Mouse (Mus musculus) heart, adult 2 months (tissue): ENCODE results near the gene Ttll7. TPM values are rescaled to one million over a fixed set of nuclear protein-coding genes. Genes with fewer than 3 reads are reported as not detected.
A peak's percentile ranks its signal among the peaks of the same experiment; 100 is the strongest.

Source experiments
- DNase-seq, 2 experiments: peaks; one replicate each; pipeline ENCODE4 v3.0.0; 2021
- H3K27ac ChIP-seq: fragments of 200-600 bp; 2 replicates; pipeline ENCODE4 v1.8.1; 2022
- H3K27me3 ChIP-seq: fragments of 200-500 bp; 2 replicates; pipeline ENCODE4 v1.6.1; 2012; ENCODE audit warnings: mild to moderate bottlenecking, low read length, inconsistent platforms, mixed read lengths; ENCODE audit not compliant: control insufficient read depth, insufficient read depth
- H3K36me3 ChIP-seq: fragments of 200-500 bp; 2 replicates; pipeline ENCODE4 v1.6.1; 2012; ENCODE audit warnings: low read length, inconsistent platforms; ENCODE audit not compliant: control insufficient read depth, insufficient read depth
- H3K4me1 ChIP-seq: fragments of 200-500 bp; 2 replicates; pipeline ENCODE4 v1.6.1; 2011; ENCODE audit warnings: low read length; ENCODE audit not compliant: control insufficient read depth, insufficient read depth
- H3K4me3 ChIP-seq: fragments of 200-600 bp; 2 replicates; pipeline ENCODE4 v1.8.1; 2022
- H3K79me2 ChIP-seq: fragments of 200-500 bp; replicated peaks from 2 replicates; pipeline ENCODE4 v1.6.1; 2012; ENCODE audit warnings: mild to moderate bottlenecking, inconsistent platforms, low read length, moderate library complexity, mixed read lengths; ENCODE audit not compliant: control insufficient read depth, insufficient read depth
- H3K9ac ChIP-seq: fragments of 200-500 bp; 2 replicates; pipeline ENCODE4 v1.6.1; 2012; ENCODE audit warnings: low read depth, mild to moderate bottlenecking, control low read depth, inconsistent platforms, low read length, mixed read lengths
- CTCF ChIP-seq: fragments of 200-600 bp; IDR thresholded peaks from 2 replicates; pipeline ENCODE4 v1.8.1; 2022; ENCODE audit warnings: antibody characterized with exemption, mild to moderate bottlenecking, moderate library complexity
- EP300 ChIP-seq: fragments of 200-500 bp; IDR thresholded peaks from 2 replicates; pipeline ENCODE4 v1.6.1; 2011; ENCODE audit warnings: low read depth, low read length, control low read depth; ENCODE audit not compliant: insufficient read depth
- POLR2A ChIP-seq: fragments of 200-500 bp; IDR thresholded peaks from 2 replicates; pipeline ENCODE4 v1.6.1; 2011; ENCODE audit warnings: mild to moderate bottlenecking, low read depth, low read length, control low read depth; ENCODE audit not compliant: insufficient read depth
- WGBS: fragments of 180-500 bp; shearing (Covaris S2); methylation state at CpG from one replicate; pipeline ENCODE4 v1.1.7; 2018; 5-methylcytosine and 5-hydroxymethylcytosine counted together
- intact Hi-C: fragments of 180-260 bp; cut with DNase I; formaldehyde crosslinking; loops from one replicate; pipeline ENCODE4 v1.15.1; 2025
- polyA plus RNA-seq: library from polyadenylated mRNA; depleted of rRNA; stranded (reverse); fragments of >200 nt; gene quantifications from 2 replicates; pipeline ENCODE4 v1.2.3, GENCODE M21; 2012
- total RNA-seq, 2 experiments: library from RNA; stranded (reverse); gene quantifications; 2 replicates each; pipeline ENCODE4 v1.2.3; 2021

Ttll7 gene
- total and polyA plus RNA-seq, 3 experiments, result 1.6 to 6.1 (median 4.3) TPM

- Histone ChIP-seq H3K4me3 (no peak overlapping the region), H3K79me2 (no peaks in the 10 kb centered on the region), H3K4me1 (no peaks in the 10 kb centered on the region), H3K36me3 (no peaks in the 10 kb centered on the region), H3K27me3 (no peaks in the 10 kb centered on the region; the same call in 1 of the 2 replicates), H3K9ac (no peak overlapping the region), H3K27ac (no peak overlapping the region)
- intact Hi-C loops, result no loop called here
- WGBS, result 90% methylated on average over 3 of the region's 3 CpGs
- TF ChIP-seq POLR2A (no peak), EP300 (no peak), CTCF (no peak)
- no peak for DNase-seq
Measured at GRCm38 (mm10) chr3:146978272-146978671, 126.1 kb downstream of the Ttll7 start.

DNA sequence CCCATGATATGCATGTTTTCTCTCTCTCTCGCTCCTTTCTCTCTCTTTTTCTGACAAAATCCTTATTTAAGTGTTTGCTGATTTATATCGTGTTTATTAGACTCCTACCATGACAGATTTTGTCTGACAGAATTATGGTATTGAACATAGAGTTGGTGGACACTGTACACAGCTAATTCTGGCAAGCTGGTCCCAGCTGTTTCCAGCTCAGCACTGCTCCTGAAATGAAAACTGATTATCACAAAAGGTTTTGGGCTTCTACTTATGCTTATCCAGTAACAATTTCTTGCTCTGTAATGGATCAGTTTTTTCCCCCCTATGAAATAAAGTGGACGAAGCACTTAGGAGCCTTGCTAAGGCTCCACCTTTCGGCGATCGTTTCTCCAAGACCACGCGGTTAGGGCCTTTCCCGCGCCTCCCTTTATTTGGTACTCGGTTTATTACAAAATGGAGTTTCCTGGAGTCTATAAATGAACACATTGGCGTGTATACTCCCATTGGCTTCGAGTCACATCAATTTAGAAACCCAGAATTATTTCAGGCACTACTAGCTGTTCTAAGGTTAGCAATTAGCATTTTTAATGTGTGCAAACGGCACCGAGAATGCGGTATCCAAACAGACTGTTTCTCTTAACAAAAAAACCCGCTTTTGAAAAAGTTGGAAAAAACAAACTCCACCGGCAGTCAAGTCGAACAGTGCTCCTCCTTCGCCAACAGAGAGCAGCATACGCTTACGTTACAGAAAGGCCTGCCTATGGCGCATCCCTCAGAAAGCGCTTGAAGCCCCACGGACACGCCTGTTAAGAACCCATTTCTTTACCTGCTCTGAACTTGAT is 141.9 kb downstream of the Ttll7 start:
- Histone ChIP-seq H3K4me3 (no peak overlapping the region), H3K4me1 (no peaks in the 10 kb centered on the region), H3K79me2 (no peaks in the 10 kb centered on the region), H3K9ac (no peak overlapping the region), H3K36me3 (no peaks in the 10 kb centered on the region), H3K27ac (no peak overlapping the region), H3K27me3 (no peaks in the 10 kb centered on the region)
- intact Hi-C loops, result no loop called here
- 48% methylated on average over 26 of the region's 26 CpGs for WGBS
- TF ChIP-seq POLR2A (no peak), CTCF (peak; percentile 75), EP300 (0 out of 2 replicates have a peak, but pooled peaks have one; percentile 13)
- DNase-seq, result peak in 1 of 2 experiments; percentile 23

DNA sequence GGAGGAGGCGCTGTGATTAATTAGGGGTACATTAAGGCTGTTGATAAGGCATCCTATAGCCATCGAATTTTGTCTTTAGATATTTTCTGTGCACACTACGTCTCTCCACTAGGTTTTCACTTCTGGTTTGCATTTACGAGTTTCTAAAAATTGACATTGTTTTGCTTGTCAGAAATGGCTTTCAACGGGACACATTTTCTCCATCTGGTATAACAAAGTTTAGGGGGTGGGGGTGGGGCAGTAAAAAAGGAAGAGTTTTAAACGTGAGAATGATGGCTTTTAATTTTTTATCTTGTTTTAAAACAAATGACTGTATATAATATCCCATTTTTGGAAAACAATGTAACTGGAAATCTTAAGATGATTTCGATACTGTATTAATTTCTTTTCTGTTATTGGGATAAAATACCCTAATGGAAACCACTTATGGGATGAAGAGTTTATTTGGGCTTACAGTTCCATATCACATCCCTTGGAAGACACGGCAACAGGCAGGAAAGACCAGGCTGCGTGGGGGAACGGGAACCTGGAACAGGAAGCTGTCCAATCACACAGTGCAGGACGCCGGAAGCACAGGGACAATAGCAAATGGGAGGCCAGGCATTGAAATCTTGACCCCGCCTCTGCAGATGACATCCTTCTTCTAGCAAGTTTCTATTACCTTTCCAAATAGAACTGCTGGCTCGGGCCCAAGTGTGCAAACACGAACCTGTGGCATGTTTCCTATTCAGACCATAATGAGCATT is 142.7 kb downstream of the Ttll7 start:
- WGBS, result 57% methylated on average over 15 of the region's 15 CpGs
- no peaks in the 10 kb centered on the region for H3K36me3 ChIP-seq
- no peak overlapping the region for H3K4me3 ChIP-seq
- H3K9ac ChIP-seq, result no peak overlapping the region
- H3K4me1 ChIP-seq, result no peaks in the 10 kb centered on the region
- TF ChIP-seq POLR2A (no peak), CTCF (no peak), EP300 (no peak)
- no peak overlapping the region for H3K27ac ChIP-seq
- no peaks in the 10 kb centered on the region for H3K27me3 ChIP-seq
- no peaks in the 10 kb centered on the region for H3K79me2 ChIP-seq
- DNase-seq, result no peak
- intact Hi-C loops, result no loop called here

- H3K4me1 ChIP-seq, result no peaks in the 10 kb centered on the region
- TF ChIP-seq EP300 (no peak), POLR2A (no peak), CTCF (no peak)
- no peak overlapping the region for H3K27ac ChIP-seq
- DNase-seq, result no peak
- no peaks in the 10 kb centered on the region for H3K27me3 ChIP-seq
- 79% methylated on average over 2 of the region's 2 CpGs for WGBS
- no peaks in the 10 kb centered on the region for H3K79me2 ChIP-seq
- H3K4me3 ChIP-seq, result no peak overlapping the region
- no peaks in the 10 kb centered on the region for H3K36me3 ChIP-seq
- H3K9ac ChIP-seq, result no peak overlapping the region
- intact Hi-C loops, result no loop called here
Measured at GRCm38 (mm10) chr3:146999148-146999547, 147.0 kb downstream of the Ttll7 start.

DNA sequence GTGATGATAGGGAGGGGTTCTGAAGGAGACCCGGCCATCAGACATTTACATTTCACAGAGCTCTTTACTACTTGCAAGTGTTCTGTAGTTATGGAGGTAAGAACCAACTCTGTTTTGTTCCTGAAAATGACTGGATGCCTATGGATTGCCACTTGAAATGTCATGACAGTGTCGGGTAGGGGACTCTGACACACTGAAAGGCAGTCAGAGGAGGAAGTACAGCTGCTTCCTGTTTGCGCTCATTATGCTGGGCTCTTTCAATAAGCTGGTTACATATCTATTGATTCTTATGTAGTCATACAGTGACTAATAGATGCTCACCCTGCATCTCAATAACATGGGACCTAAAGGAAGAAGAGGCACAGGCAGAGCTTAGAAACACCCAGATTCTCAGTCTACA is 148.8 kb downstream of the Ttll7 start:
- no peaks in the 10 kb centered on the region for H3K4me1 ChIP-seq
- no peak for DNase-seq
- no peaks in the 10 kb centered on the region for H3K36me3 ChIP-seq
- no peak overlapping the region for H3K27ac ChIP-seq
- H3K79me2 ChIP-seq, result no peaks in the 10 kb centered on the region
- WGBS, result 60% methylated on average over 3 of the region's 3 CpGs
- no peaks in the 10 kb centered on the region for H3K27me3 ChIP-seq
- H3K9ac ChIP-seq, result no peak overlapping the region
- intact Hi-C loops, result no loop called here
- H3K4me3 ChIP-seq, result no peak overlapping the region
- no peak for TF ChIP-seq CTCF
- no peak for TF ChIP-seq EP300
- no peak for TF ChIP-seq POLR2A

DNA sequence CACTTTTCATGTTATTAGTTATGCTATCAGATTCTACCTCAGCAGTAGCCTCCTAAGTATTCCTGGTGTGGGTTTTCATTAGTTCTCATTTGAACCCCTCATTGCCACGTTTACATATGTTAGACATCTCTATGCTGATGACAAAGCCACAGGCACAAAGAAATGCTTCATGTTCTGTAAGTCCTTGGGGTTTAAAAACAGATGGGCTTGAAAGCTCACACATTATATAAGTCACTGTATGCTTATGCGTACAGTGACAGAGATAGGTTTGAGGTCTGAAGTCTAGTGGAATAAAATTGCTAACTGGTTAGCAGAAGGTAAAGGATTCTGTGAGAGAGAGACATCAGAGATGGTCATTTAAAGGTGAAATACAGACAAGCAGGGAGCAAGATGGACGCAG is 149.4 kb downstream of the Ttll7 start:
- intact Hi-C loops, result no loop called here
- 79% methylated on average over 3 of the region's 3 CpGs for WGBS
- Histone ChIP-seq H3K36me3 (no peaks in the 10 kb centered on the region), H3K27me3 (no peaks in the 10 kb centered on the region), H3K9ac (no peak overlapping the region), H3K4me1 (no peaks in the 10 kb centered on the region), H3K4me3 (no peak overlapping the region), H3K79me2 (no peaks in the 10 kb centered on the region), H3K27ac (no peak overlapping the region)
- no peak for DNase-seq
- no peak for TF ChIP-seq EP300
- no peak for TF ChIP-seq POLR2A
- TF ChIP-seq CTCF, result no peak
